Mouse (Mus musculus) stomach, postnatal 0 days (tissue): ENCODE measurements at regions not wholly inside any gene's neighbourhood (a gene's known extent, or its start where the extent isn't known, plus 50 kb on each side); places are given as distances from the start of the nearest gene placed in this dataset.

Source experiments
- CTCF ChIP-seq: IDR thresholded peaks from 2 replicates; pipeline ENCODE4 v1.5.1; 2016; ENCODE audit warnings: antibody characterized with exemption, low read depth, mild to moderate bottlenecking, moderate library complexity
- EP300 ChIP-seq: optimal IDR thresholded peaks from 2 replicates; pipeline ENCODE3; 2016; ENCODE audit warnings: antibody characterized with exemption

- TF ChIP-seq EP300 (no peak), CTCF (no peak)
Measured at GRCm38 (mm10) chr17:14610791-14611522, 83.1 kb downstream of the Thbs2 start.
